Mouse (Mus musculus): ENCODE results near the gene Pank4. TPM values are rescaled to one million over a fixed set of nuclear protein-coding genes. Genes with fewer than 3 reads are reported as not detected.

Pank4 gene
- polyA plus RNA-seq, 1 experiment from 2014 or later, result 41.1 TPM

GRCm38 (mm10) chr4:155008075-155008474, 44.2 kb downstream of the Pank4 start:
- peaks cover 29% of the 10 kb centered on the region for H3K4me1 ChIP-seq
- no peak overlapping the region for H3K4me2 ChIP-seq
- no peaks in the 10 kb centered on the region for H3K9me3 ChIP-seq (replicated peaks)
- no peaks in the 10 kb centered on the region for H3K36me3 ChIP-seq (ENCODE audit: poor library complexity, severe bottlenecking)
- no peak overlapping the region for H3K4me3 ChIP-seq
- H3K27ac ChIP-seq, result no peak overlapping the region
- H3K27me3 ChIP-seq, result no peaks in the 10 kb centered on the region
- no peak for ATAC-seq
- no peak overlapping the region for H3K9ac ChIP-seq

GRCm38 (mm10) chr4:155009216-155009615, 45.3 kb downstream of the Pank4 start:
- no peak for ATAC-seq
- Histone ChIP-seq H3K27me3 (no peaks in the 10 kb centered on the region), H3K9ac (no peak overlapping the region), H3K9me3 (replicated peaks) (no peaks in the 10 kb centered on the region), H3K27ac (no peak overlapping the region), H3K4me3 (no peak overlapping the region), H3K4me1 (peaks cover 31% of the 10 kb centered on the region), H3K36me3 (ENCODE audit: poor library complexity, severe bottlenecking) (no peaks in the 10 kb centered on the region), H3K4me2 (no peak overlapping the region)
- WGBS, result 78% methylated on average over 3 of the region's 3 CpGs

DNA sequence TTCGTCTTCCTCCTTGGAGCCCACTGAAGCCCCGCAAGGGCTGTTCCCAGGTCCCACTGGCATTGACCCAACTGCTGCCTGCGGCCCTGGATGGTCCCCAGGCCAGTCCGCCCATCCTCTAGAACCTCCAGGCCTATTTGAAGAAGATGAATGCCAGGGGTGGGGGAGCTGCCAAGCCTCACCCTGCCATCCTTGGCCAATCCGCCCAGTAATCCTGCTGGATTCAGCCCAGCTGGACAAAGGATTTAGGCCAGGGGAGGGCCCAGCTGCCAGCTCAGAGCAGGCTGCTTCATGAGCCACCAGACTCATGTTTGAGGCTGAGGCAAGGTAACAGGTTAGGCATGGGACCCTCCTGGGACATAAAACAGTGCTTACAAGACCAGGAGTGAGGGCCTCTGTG, 46.9 kb downstream of the Pank4 start:
- no peak for ATAC-seq
- Histone ChIP-seq H3K9ac (no peak overlapping the region; the same call in 1 of the 2 replicates), H3K4me1 (peaks cover 29% of the 10 kb centered on the region), H3K27me3 (no peaks in the 10 kb centered on the region), H3K36me3 (ENCODE audit: poor library complexity, severe bottlenecking) (no peaks in the 10 kb centered on the region), H3K4me2 (no peak overlapping the region), H3K27ac (no peak overlapping the region), H3K4me3 (no peak overlapping the region), H3K9me3 (replicated peaks) (no peaks in the 10 kb centered on the region)
- WGBS, result 75% methylated on average over 5 of the region's 5 CpGs

DNA sequence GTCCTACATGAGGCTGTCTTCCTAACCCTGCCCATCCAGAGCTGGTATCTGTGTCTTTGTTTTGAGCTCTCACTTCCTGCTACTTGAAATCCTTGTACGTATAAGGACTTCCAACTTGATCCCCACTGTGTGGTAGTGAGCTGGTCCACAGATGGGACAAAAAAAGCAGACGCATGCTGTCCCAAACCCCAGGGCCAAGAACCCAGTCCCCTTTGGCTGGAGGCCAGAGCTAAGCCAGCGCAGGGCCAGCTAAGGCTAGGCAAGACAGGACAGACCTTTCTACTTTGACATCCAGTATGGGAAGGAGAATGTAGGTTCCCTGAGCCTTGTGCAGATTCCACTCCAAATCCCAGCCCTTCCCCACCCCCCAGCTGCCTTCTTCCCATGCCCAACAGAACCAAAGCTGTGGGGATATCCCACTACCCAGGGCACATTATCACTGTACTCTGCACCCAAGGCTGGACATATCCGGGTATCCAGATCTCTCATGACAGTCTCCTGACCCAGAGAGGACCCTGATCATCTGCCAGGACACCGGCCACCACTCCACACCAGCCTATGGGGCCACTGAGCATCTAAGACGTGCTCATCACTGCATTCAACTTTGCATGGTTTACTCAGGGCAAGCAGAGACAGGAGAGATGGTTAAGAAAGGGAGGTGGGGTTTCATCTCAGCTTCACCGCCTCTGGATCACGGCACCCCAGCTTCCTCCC, 47.5 kb downstream of the Pank4 start:
- no peak overlapping the region for H3K4me2 ChIP-seq
- no peaks in the 10 kb centered on the region for H3K27me3 ChIP-seq
- H3K4me3 ChIP-seq, result no peak overlapping the region
- no peaks in the 10 kb centered on the region for H3K36me3 ChIP-seq (ENCODE audit: poor library complexity, severe bottlenecking)
- H3K9me3 ChIP-seq (replicated peaks), result no peaks in the 10 kb centered on the region
- no peak for ATAC-seq
- H3K4me1 ChIP-seq, result peaks cover 23% of the 10 kb centered on the region
- no peak overlapping the region; the same call in 1 of the 2 replicates for H3K9ac ChIP-seq
- H3K27ac ChIP-seq, result no peak overlapping the region
- WGBS, result 79% methylated on average over 8 of the region's 8 CpGs

- H3K4me2 ChIP-seq, result no peak overlapping the region
- peaks cover 23% of the 10 kb centered on the region for H3K4me1 ChIP-seq
- no peak for ATAC-seq
- no peak overlapping the region for H3K4me3 ChIP-seq
- no peaks in the 10 kb centered on the region for H3K9me3 ChIP-seq (replicated peaks)
- H3K27me3 ChIP-seq, result 0 out of 2 replicates have a peak, but pooled peaks cover 2% of the 10 kb centered on the region
- H3K27ac ChIP-seq, result no peak overlapping the region
- WGBS, result 68% methylated on average over 2 of the region's 2 CpGs
- H3K9ac ChIP-seq, result no peak overlapping the region
- H3K36me3 ChIP-seq (ENCODE audit: poor library complexity, severe bottlenecking), result no peaks in the 10 kb centered on the region
Observed at GRCm38 (mm10) chr4:155012115-155012514, 48.2 kb downstream of the Pank4 start.

DNA sequence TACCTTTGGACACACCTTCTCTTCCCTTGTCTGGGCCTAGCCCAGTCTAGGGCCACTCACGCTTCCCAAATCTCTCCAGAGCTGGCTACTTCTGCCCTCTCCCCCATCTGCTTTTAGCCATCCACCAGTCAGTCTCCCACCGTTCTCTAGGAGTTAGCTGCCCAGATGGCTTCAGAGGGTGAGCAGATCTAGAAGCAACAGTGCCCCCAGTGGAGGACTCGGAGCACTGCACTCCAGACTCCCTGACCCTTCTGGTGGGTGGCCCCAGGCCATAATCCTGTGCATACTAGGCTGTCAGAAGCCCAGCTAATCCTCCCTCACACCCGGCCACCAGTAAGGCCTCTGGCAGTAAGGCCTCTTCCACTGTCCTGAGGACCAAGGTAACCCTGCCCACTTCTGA, 48.9 kb downstream of the Pank4 start:
- no peak overlapping the region for H3K9ac ChIP-seq
- peaks cover 2% of the 10 kb centered on the region; the same call in 1 of the 2 replicates for H3K27me3 ChIP-seq
- H3K9me3 ChIP-seq (replicated peaks), result no peaks in the 10 kb centered on the region
- H3K36me3 ChIP-seq (ENCODE audit: poor library complexity, severe bottlenecking), result no peaks in the 10 kb centered on the region
- ATAC-seq, result peak; percentile 46
- peaks cover 29% of the 10 kb centered on the region for H3K4me1 ChIP-seq
- 0% methylated on average over 4 of the region's 4 CpGs for WGBS
- no peak overlapping the region; the same call in 1 of the 2 replicates for H3K27ac ChIP-seq
- no peak overlapping the region for H3K4me3 ChIP-seq
- no peak overlapping the region for H3K4me2 ChIP-seq

DNA sequence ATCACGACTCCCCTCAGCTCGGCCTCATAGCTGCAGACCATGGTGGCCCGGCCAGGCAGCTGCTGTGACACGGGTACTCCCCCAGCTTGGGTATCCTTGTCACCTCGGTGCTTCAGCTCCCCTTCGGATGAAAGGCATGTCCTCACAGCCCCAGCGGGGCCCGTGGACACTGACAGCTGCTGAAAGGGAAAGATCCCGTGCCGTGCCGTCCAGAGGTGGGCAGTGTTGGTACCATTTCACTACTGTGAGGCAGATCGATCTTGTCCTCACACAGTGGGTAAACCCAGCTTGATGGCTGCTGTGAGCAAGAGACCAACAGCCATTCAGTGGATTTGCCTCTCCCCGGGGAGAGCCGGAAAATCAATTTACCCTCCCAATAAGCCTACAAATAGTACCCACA, 50.3 kb downstream of the Pank4 start:
- peak overlapping the region; percentile 26; the same call in 1 of the 2 replicates for H3K9ac ChIP-seq
- whole genome bisulfite sequencing, result 60% methylated on average over 14 of the region's 14 CpGs

GRCm38 (mm10) chr4:155014791-155015190, 50.9 kb downstream of the Pank4 start:
- no peaks in the 10 kb centered on the region for H3K9me3 ChIP-seq (replicated peaks)
- H3K4me1 ChIP-seq, result peaks cover 49% of the 10 kb centered on the region
- H3K9ac ChIP-seq, result 0 out of 2 replicates have a peak overlapping the region, but pooled peaks have one; percentile 26
- WGBS, result 75% methylated on average over 12 of the region's 12 CpGs
- no peaks in the 10 kb centered on the region for H3K36me3 ChIP-seq (ENCODE audit: poor library complexity, severe bottlenecking)
- H3K4me3 ChIP-seq, result no peak overlapping the region
- H3K4me2 ChIP-seq, result no peak overlapping the region
- peaks cover 2% of the 10 kb centered on the region; the same call in 1 of the 2 replicates for H3K27me3 ChIP-seq
- H3K27ac ChIP-seq, result no peak overlapping the region
- ATAC-seq, result no peak

More for the DNA sequence above, 50.3 kb downstream of the Pank4 start:
- Histone ChIP-seq H3K4me1 (peaks cover 44% of the 10 kb centered on the region), H3K27ac (no peak overlapping the region), H3K4me3 (no peak overlapping the region), H3K4me2 (no peak overlapping the region), H3K27me3 (peaks cover 2% of the 10 kb centered on the region; the same call in 1 of the 2 replicates), H3K36me3 (ENCODE audit: poor library complexity, severe bottlenecking) (no peaks in the 10 kb centered on the region), H3K9me3 (replicated peaks) (no peaks in the 10 kb centered on the region)
- ATAC-seq, result no peak

DNA sequence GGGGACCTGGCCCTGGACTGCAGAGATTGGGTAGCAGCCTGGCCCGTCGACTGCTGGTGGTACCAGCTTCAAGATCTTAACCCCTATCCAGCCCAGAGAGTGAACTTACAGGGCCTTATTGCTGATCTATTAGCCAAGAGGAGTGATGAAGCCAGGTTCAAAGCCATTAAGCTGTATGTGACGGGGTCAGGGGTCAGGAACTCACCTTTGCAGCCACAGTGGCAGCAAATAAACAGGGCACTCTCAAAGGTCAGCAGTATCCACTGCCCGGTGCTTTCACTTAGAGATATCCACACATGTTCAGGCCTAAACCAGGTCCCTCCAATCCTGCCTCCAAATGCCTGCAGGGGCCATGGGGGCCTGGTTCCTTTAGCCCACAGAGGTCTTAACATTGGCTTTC, 51.6 kb downstream of the Pank4 start:
- Histone ChIP-seq H3K9me3 (replicated peaks) (no peaks in the 10 kb centered on the region), H3K9ac (no peak overlapping the region), H3K4me1 (peaks cover 57% of the 10 kb centered on the region), H3K27me3 (peaks cover 2% of the 10 kb centered on the region; the same call in 1 of the 2 replicates), H3K4me2 (no peak overlapping the region), H3K4me3 (no peak overlapping the region), H3K36me3 (ENCODE audit: poor library complexity, severe bottlenecking) (no peaks in the 10 kb centered on the region), H3K27ac (no peak overlapping the region)
- no peak for ATAC-seq
- WGBS, result 86% methylated on average over 4 of the region's 4 CpGs

DNA sequence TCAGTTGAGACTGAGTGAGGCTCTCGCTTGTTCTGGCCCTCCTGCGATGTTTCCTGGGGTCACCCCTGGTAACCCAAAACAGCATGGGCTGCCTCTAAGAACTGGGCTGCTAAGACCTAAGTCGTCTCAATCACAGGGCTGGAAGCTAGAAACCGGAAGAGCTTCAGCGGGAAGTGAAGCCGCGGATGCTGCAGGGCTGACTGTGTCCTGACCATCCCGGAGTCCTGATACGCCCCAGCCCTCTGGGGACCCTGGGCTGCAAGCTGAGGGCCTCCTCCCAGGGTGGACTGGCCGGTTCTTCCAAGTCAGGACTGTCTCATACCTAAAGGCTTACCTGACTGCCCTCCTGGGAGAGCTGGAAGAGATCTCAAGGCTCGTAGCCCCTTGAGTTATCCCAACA, 52.9 kb downstream of the Pank4 start:
- no peaks in the 10 kb centered on the region for H3K36me3 ChIP-seq (ENCODE audit: poor library complexity, severe bottlenecking)
- H3K9ac ChIP-seq, result no peak overlapping the region
- peaks cover 57% of the 10 kb centered on the region for H3K4me1 ChIP-seq
- H3K4me3 ChIP-seq, result no peak overlapping the region
- H3K27ac ChIP-seq, result no peak overlapping the region
- no peak for ATAC-seq
- H3K27me3 ChIP-seq, result peaks cover 2% of the 10 kb centered on the region; the same call in 1 of the 2 replicates
- no peak overlapping the region for H3K4me2 ChIP-seq
- no peaks in the 10 kb centered on the region for H3K9me3 ChIP-seq (replicated peaks)
- WGBS, result 69% methylated on average over 11 of the region's 11 CpGs

GRCm38 (mm10) chr4:155017253-155017878, 53.4 kb downstream of the Pank4 start:
- Histone ChIP-seq H3K4me2 (0 out of 2 replicates have a peak overlapping the region, but pooled peaks have one; percentile 56), H3K4me3 (no peak overlapping the region), H3K9me3 (replicated peaks) (no peaks in the 10 kb centered on the region), H3K27ac (peak overlapping the region; percentile 51), H3K27me3 (peaks cover 2% of the 10 kb centered on the region; the same call in 1 of the 2 replicates), H3K4me1 (peaks cover 55% of the 10 kb centered on the region), H3K9ac (no peak overlapping the region), H3K36me3 (ENCODE audit: poor library complexity, severe bottlenecking) (no peaks in the 10 kb centered on the region)
- 69% methylated on average over 11 of the region's 11 CpGs for WGBS
- 0 out of 2 replicates have a peak, but pooled peaks have one; percentile 17 for ATAC-seq

GRCm38 (mm10) chr4:155018066-155018465, 54.1 kb downstream of the Pank4 start:
- no peaks in the 10 kb centered on the region for H3K36me3 ChIP-seq (ENCODE audit: poor library complexity, severe bottlenecking)
- peak overlapping the region; percentile 56 for H3K4me2 ChIP-seq
- H3K27ac ChIP-seq, result no peak overlapping the region
- peak overlapping the region; percentile 35; the same call in 1 of the 2 replicates for H3K4me3 ChIP-seq
- WGBS, result 73% methylated on average over 8 of the region's 8 CpGs
- H3K4me1 ChIP-seq, result peaks cover 48% of the 10 kb centered on the region
- H3K9ac ChIP-seq, result no peak overlapping the region
- no peaks in the 10 kb centered on the region for H3K9me3 ChIP-seq (replicated peaks)
- ATAC-seq, result no peak
- H3K27me3 ChIP-seq, result peaks cover 2% of the 10 kb centered on the region; the same call in 1 of the 2 replicates

Measured in forebrain, embryonic 13.5 days (tissue).